ENCODE assay signal across 8 mouse cellular contexts in genomic region chr19:9982852-9983542, GRCm38 (mm10). TPM values are rescaled to one million over a fixed set of nuclear protein-coding genes. Genes with fewer than 3 reads are reported as not detected.
DNase-seq lines count a peak whose midpoint lies in the region; ATAC-seq and TF ChIP-seq lines count a peak whose summit lies in the region.

No protein-coding gene starts in this region.

- no peaks in the 10 kb centered on the region for H3K27me3 ChIP-seq in neural tube, embryonic 11.5 days (ENCODE audit: control insufficient read depth, insufficient read depth, low read length)
- no peaks in the 10 kb centered on the region for H3K27me3 ChIP-seq in liver, embryonic 15.5 days
- H3K27me3 ChIP-seq in neural tube, embryonic 13.5 days: no peaks in the 10 kb centered on the region
- no peaks in the 10 kb centered on the region for H3K27me3 ChIP-seq in thymus, adult 2 months (ENCODE audit: control insufficient read depth, insufficient read depth, low read length)

- peaks cover 4% of the 10 kb centered on the region for H3K36me3 ChIP-seq in neural tube, embryonic 11.5 days (ENCODE audit: control insufficient read depth, insufficient read depth, low read length)
- H3K36me3 ChIP-seq in liver, embryonic 15.5 days (replicated peaks): peaks cover 39% of the 10 kb centered on the region
- peaks cover 24% of the 10 kb centered on the region for H3K36me3 ChIP-seq in neural tube, embryonic 13.5 days
- H3K36me3 ChIP-seq in thymus, adult 2 months (ENCODE audit: control insufficient read depth, insufficient read depth, low read length): peaks cover 21% of the 10 kb centered on the region

- peak; percentile 76 for ATAC-seq in neural tube, embryonic 11.5 days (ENCODE audit: insufficient read depth, low FRiP score, low TSS enrichment)
- ATAC-seq in common myeloid progenitor, adult 5-6 weeks (replicated peaks; ENCODE audit: low read depth, poor library complexity, severe bottlenecking): peak; percentile 40
- peak; percentile 79 for ATAC-seq in liver, embryonic 15.5 days (ENCODE audit: insufficient read depth)
- ATAC-seq in neural tube, embryonic 13.5 days (ENCODE audit: low read depth): peak; percentile 82

- peak overlapping the region; percentile 82 for H3K4me3 ChIP-seq in neural tube, embryonic 11.5 days (ENCODE audit: low read depth, low read length)
- H3K4me3 ChIP-seq in liver, embryonic 15.5 days (replicated peaks): peak overlapping the region; percentile 80
- H3K4me3 ChIP-seq in neural tube, embryonic 13.5 days: peak overlapping the region; percentile 84
- H3K4me3 ChIP-seq in thymus, adult 2 months (ENCODE audit: control insufficient read depth, insufficient read depth, low read length): peak overlapping the region; percentile 70

- peak overlapping the region; percentile 72 for H3K4me2 ChIP-seq in neural tube, embryonic 11.5 days (ENCODE audit: low read depth)
- peak overlapping the region; percentile 75 for H3K4me2 ChIP-seq in liver, embryonic 15.5 days
- H3K4me2 ChIP-seq in neural tube, embryonic 13.5 days: peak overlapping the region; percentile 88

- H3K9me3 ChIP-seq in neural tube, embryonic 11.5 days (ENCODE audit: control insufficient read depth, low read length): no peaks in the 10 kb centered on the region
- no peaks in the 10 kb centered on the region for H3K9me3 ChIP-seq in liver, embryonic 15.5 days (replicated peaks)
- no peaks in the 10 kb centered on the region for H3K9me3 ChIP-seq in neural tube, embryonic 13.5 days

- under 1% methylated on average over 31 of the region's 31 CpGs for WGBS in neural tube, embryonic 11.5 days
- under 1% methylated on average over 31 of the region's 31 CpGs for WGBS in liver, embryonic 15.5 days (ENCODE audit: insufficient replicate concordance)
- under 1% methylated on average over 31 of the region's 31 CpGs for WGBS in neural tube, embryonic 13.5 days
- under 1% methylated on average over 31 of the region's 31 CpGs for WGBS in thymus, adult 2 months

- DNase-seq in neural tube, embryonic 11.5 days (ENCODE audit: low spot score): peak; percentile 66
- no peak for DNase-seq in neural tube, embryonic 10.5 days (ENCODE audit: extremely low spot score, low spot score)
- peak; percentile 71 for DNase-seq in gastrocnemius, postnatal 25 days
- DNase-seq in kidney, adult 11 months: peak; percentile 72
- DNase-seq in thymus, adult 2 months: peak; percentile 67

- peak overlapping the region; percentile 76 for H3K9ac ChIP-seq in neural tube, embryonic 11.5 days (ENCODE audit: low read length)
- peak overlapping the region; percentile 92 for H3K9ac ChIP-seq in liver, embryonic 15.5 days
- H3K9ac ChIP-seq in neural tube, embryonic 13.5 days: peak overlapping the region; percentile 90

- no peak; the same call in 1 of the 2 replicates for TF ChIP-seq CTCF in thymus, adult 2 months (IDR thresholded peaks at IDR 0.05; ENCODE audit: borderline replicate concordance, control insufficient read depth, extremely low read depth, insufficient read depth, low read length, poor library complexity)

- no peak for TF ChIP-seq POLR2A in thymus, adult 2 months (IDR thresholded peaks at IDR 0.05; ENCODE audit: control insufficient read depth, extremely low read depth, insufficient read depth, low read length, poor library complexity)

- peak overlapping the region; percentile 85 for H3K27ac ChIP-seq in neural tube, embryonic 11.5 days (ENCODE audit: low read depth, low read length)
- peak overlapping the region; percentile 99 for H3K27ac ChIP-seq in liver, embryonic 15.5 days (replicated peaks)
- peak overlapping the region; percentile 95 for H3K27ac ChIP-seq in neural tube, embryonic 13.5 days (replicated peaks)
- peak overlapping the region; percentile 72 for H3K27ac ChIP-seq in thymus, adult 2 months (ENCODE audit: control insufficient read depth, insufficient read depth, low read length)

- peaks cover 7% of the 10 kb centered on the region for H3K4me1 ChIP-seq in neural tube, embryonic 11.5 days (ENCODE audit: control insufficient read depth, insufficient read depth, low read length)
- peaks cover 80% of the 10 kb centered on the region for H3K4me1 ChIP-seq in liver, embryonic 15.5 days (replicated peaks)
- peaks cover 27% of the 10 kb centered on the region for H3K4me1 ChIP-seq in neural tube, embryonic 13.5 days (replicated peaks)
- peaks cover 19% of the 10 kb centered on the region for H3K4me1 ChIP-seq in thymus, adult 2 months (replicated peaks; ENCODE audit: control insufficient read depth, insufficient read depth, low read length)

RNA-seq across cellular contexts. Expression of gene Fth1, which starts 2.6 kb away (rescaled TPM):
- polyA plus RNA-seq in neural tube, embryonic 11.5 days (2014; fragmentation: Nextera tagmentation; extraction: Ambion mirVana): 1,187 and 1,207 TPM in 2 replicates
- 695 and 890 TPM in 2 replicates for total RNA-seq in common myeloid progenitor, adult 5-6 weeks (2017)
- 1,000 to 10,000 TPM; 1,951 to 1,957 TPM for total RNA-seq in gastrocnemius, postnatal 25 days (2021)
- 3,441 and 3,837 TPM in 2 replicates for polyA plus RNA-seq in liver, embryonic 15.5 days (2015; fragmentation: Nextera tagmentation; extraction: Ambion mirVana)
- 1,616 and 1,651 TPM in 2 replicates for polyA plus RNA-seq in neural tube, embryonic 13.5 days (2015; fragmentation: Nextera tagmentation; extraction: Ambion mirVana)
- polyA plus RNA-seq in thymus, adult 2 months (2012; rRNA removed): 2,238 and 2,885 TPM in 2 replicates

RNA-seq across cellular contexts. Expression of gene Best1, which starts 18.4 kb away (rescaled TPM):
- 1.0 and 1.5 TPM in 2 replicates for polyA plus RNA-seq in neural tube, embryonic 11.5 days (2014; fragmentation: Nextera tagmentation; extraction: Ambion mirVana)
- total RNA-seq in common myeloid progenitor, adult 5-6 weeks (2017): not detected in 2 replicates
- under 1 TPM; 0.21 to 0.26 TPM for total RNA-seq in gastrocnemius, postnatal 25 days (2021)
- 0.09 and 0.12 TPM in 2 replicates for polyA plus RNA-seq in liver, embryonic 15.5 days (2015; fragmentation: Nextera tagmentation; extraction: Ambion mirVana)
- 1.0 and 1.5 TPM in 2 replicates for polyA plus RNA-seq in neural tube, embryonic 13.5 days (2015; fragmentation: Nextera tagmentation; extraction: Ambion mirVana)
- polyA plus RNA-seq in thymus, adult 2 months (2012; rRNA removed): 0.31 and 0.33 TPM in 2 replicates

RNA-seq across cellular contexts. Expression of gene Rab3il1, which starts 18.5 kb away (rescaled TPM):
- 42.6 and 43.0 TPM in 2 replicates for polyA plus RNA-seq in neural tube, embryonic 11.5 days (2014; fragmentation: Nextera tagmentation; extraction: Ambion mirVana)
- total RNA-seq in common myeloid progenitor, adult 5-6 weeks (2017): 8.1 and 8.8 TPM in 2 replicates
- 1 to 10 TPM; 6.0 to 6.5 TPM for total RNA-seq in gastrocnemius, postnatal 25 days (2021)
- 245 and 277 TPM in 2 replicates for polyA plus RNA-seq in liver, embryonic 15.5 days (2015; fragmentation: Nextera tagmentation; extraction: Ambion mirVana)
- polyA plus RNA-seq in neural tube, embryonic 13.5 days (2015; fragmentation: Nextera tagmentation; extraction: Ambion mirVana): 25.2 and 26.2 TPM in 2 replicates
- polyA plus RNA-seq in thymus, adult 2 months (2012; rRNA removed): 12.8 and 15.7 TPM in 2 replicates

RNA-seq across cellular contexts. Expression of gene Fads3, which starts 58.4 kb away (rescaled TPM):
- 6.1 and 6.2 TPM in 2 replicates for polyA plus RNA-seq in neural tube, embryonic 11.5 days (2014; fragmentation: Nextera tagmentation; extraction: Ambion mirVana)
- total RNA-seq in common myeloid progenitor, adult 5-6 weeks (2017): 4.4 and 11.1 TPM in 2 replicates
- total RNA-seq in gastrocnemius, postnatal 25 days (2021): 1 to 10 TPM; 3.1 to 7.2 TPM
- polyA plus RNA-seq in liver, embryonic 15.5 days (2015; fragmentation: Nextera tagmentation; extraction: Ambion mirVana): 7.6 and 8.9 TPM in 2 replicates
- 18.8 and 19.1 TPM in 2 replicates for polyA plus RNA-seq in neural tube, embryonic 13.5 days (2015; fragmentation: Nextera tagmentation; extraction: Ambion mirVana)
- polyA plus RNA-seq in thymus, adult 2 months (2012; rRNA removed): 13.6 and 19.9 TPM in 2 replicates
